Mouse (Mus musculus) G1E (cell line): Measurements from ENCODE around the gene Mobp. TPM values are rescaled to one million over a fixed set of nuclear protein-coding genes. Genes with fewer than 3 reads are reported as not detected.
"Not testable (repeated sequence)": the region's sequence is repeated elsewhere in the genome, so short reads cannot be mapped to it uniquely, and the experiment has no call there.

Source experiments
- ATAC-seq: 2 replicates; pipeline ENCODE4 v1.8.0; 2016; ENCODE audit warnings: mild to moderate bottlenecking; ENCODE audit not compliant: insufficient number of reproducible peaks, poor library complexity, low FRiP score, severe bottlenecking; ENCODE audit errors: extremely low read depth
- DNase-seq: peaks from one replicate; pipeline ENCODE4 v3.0.0; 2012; ENCODE audit warnings: low spot score
- H3K27me3 ChIP-seq: 2 replicates; pipeline ENCODE4 v1.6.1; 2012; ENCODE audit warnings: mild to moderate bottlenecking, low read length, inconsistent platforms; ENCODE audit not compliant: insufficient read depth
- H3K36me3 ChIP-seq: replicated peaks from 2 replicates; pipeline ENCODE3; 2012; ENCODE audit warnings: mild to moderate bottlenecking, inconsistent platforms
- H3K4me1 ChIP-seq: 2 replicates; pipeline ENCODE4 v1.6.1; 2012; ENCODE audit warnings: low read depth, low read length, inconsistent platforms, mixed read lengths; ENCODE audit not compliant: insufficient read depth
- H3K4me3 ChIP-seq: 2 replicates; pipeline ENCODE4 v1.5.1; 2012; ENCODE audit warnings: low read depth, mild to moderate bottlenecking, inconsistent platforms, low read length, moderate library complexity, mixed read lengths
- H3K9me3 ChIP-seq: replicated peaks from 2 replicates; pipeline ENCODE4 v1.6.1; 2012; ENCODE audit warnings: inconsistent platforms
- CTCF ChIP-seq: IDR thresholded peaks from 2 replicates; pipeline ENCODE4 v1.5.1; 2012; ENCODE audit warnings: low read depth, low read length, inconsistent platforms, mixed read lengths
- GATA1 ChIP-seq: IDR thresholded peaks from 2 replicates; pipeline ENCODE4 v1.6.1; 2012; ENCODE audit warnings: borderline replicate concordance, low read length, inconsistent platforms, mixed read lengths
- GATA2 ChIP-seq: IDR thresholded peaks from 2 replicates; pipeline ENCODE4 v1.6.1; 2012; ENCODE audit warnings: low read depth, low read length, inconsistent platforms, borderline replicate concordance
- POLR2AphosphoS5 ChIP-seq: IDR thresholded peaks from 2 replicates; pipeline ENCODE4 v1.6.1; 2012; ENCODE audit warnings: low read depth, low read length, inconsistent platforms; ENCODE audit not compliant: insufficient replicate concordance
- TAL1 ChIP-seq: conservative IDR thresholded peaks from 2 replicates; pipeline ENCODE4 v1.6.1; 2012; ENCODE audit warnings: low read depth, low read length, inconsistent platforms, mixed read lengths
- polyA plus RNA-seq: library from polyadenylated mRNA; stranded (reverse); fragments of >175 nt; gene quantifications from 2 replicates; pipeline ENCODE4 v1.2.3, GENCODE M21; 2012
- total RNA-seq, 2 experiments: library from RNA; stranded (forward) in 1 of 2; stranded (reverse) in 1 of 2; fragments of 200-1000 nt in 1 of 2; fragments of >200 nt in 1 of 2; fragmentation: Nextera tagmentation in 1 of 2; gene quantifications; 2 replicates each; pipeline ENCODE4 v1.2.3; 2014 to 2017

Mobp gene
- not detected in 2 replicates for total RNA-seq (2014; fragmentation: Nextera tagmentation)
- total RNA-seq (2017) = 0.38 TPM in 1 of 2 replicates, not detected in the other
- polyA plus RNA-seq = not detected in 2 replicates

GRCm38 (mm10) chr9:120149222-120149828 is at the start of gene Mobp:
Mobp (plus strand) TSS chr9:120149707.
- Histone ChIP-seq H3K36me3 (no peaks in the 10 kb centered on the region), H3K4me1 (peaks cover 3% of the 10 kb centered on the region; the same call in 1 of the 2 replicates), H3K9me3 (no peaks in the 10 kb centered on the region), H3K27me3 (peaks cover 56% of the 10 kb centered on the region), H3K4me3 (no peak within 1 kb of the TSS)
- ATAC-seq (no peak), DNase-seq (no peak)
- TF ChIP-seq CTCF = no peak
- TF ChIP-seq GATA1 = no peak
- no peak for TF ChIP-seq POLR2AphosphoS5
- no peak for TF ChIP-seq GATA2
- no peak for TF ChIP-seq TAL1

- DNase-seq (no peak), ATAC-seq (no peak)
- peaks cover 6% of the 10 kb centered on the region for H3K9me3 ChIP-seq
- TF ChIP-seq CTCF (no peak), POLR2AphosphoS5 (no peak), TAL1 (no peak), GATA1 (no peak), GATA2 (no peak)
- H3K4me1 ChIP-seq = peaks cover 8% of the 10 kb centered on the region; the same call in 1 of the 2 replicates
- no peaks in the 10 kb centered on the region for H3K36me3 ChIP-seq
- H3K27me3 ChIP-seq = no peaks in the 10 kb centered on the region; the same call in 1 of the 2 replicates
- H3K4me3 ChIP-seq = no peak overlapping the region
Observed at GRCm38 (mm10) chr9:120101165-120101564, 48.3 kb upstream of the Mobp start.

GRCm38 (mm10) chr9:120108953-120109352 is 40.6 kb upstream of the Mobp start:
- ATAC-seq, H3K9me3 ChIP-seq, H3K36me3 ChIP-seq, H3K27me3 ChIP-seq, DNase-seq, H3K4me3 ChIP-seq: not testable (repeated sequence)
- H3K4me1 ChIP-seq = peaks cover 31% of the 10 kb centered on the region

- Histone ChIP-seq H3K4me1 (peaks cover 45% of the 10 kb centered on the region), H3K27me3 (no peaks in the 10 kb centered on the region), H3K36me3 (peaks cover 18% of the 10 kb centered on the region), H3K4me3 (peak within 1 kb of the TSS; percentile 85), H3K9me3 (no peaks in the 10 kb centered on the region)
- no peak for TF ChIP-seq GATA2
- no peak for TF ChIP-seq POLR2AphosphoS5
- TF ChIP-seq TAL1 = no peak
- no peak for TF ChIP-seq GATA1
- peak; percentile 57 for TF ChIP-seq CTCF
- peak; percentile 65 for ATAC-seq
- peak; percentile 90 for DNase-seq
Observed at GRCm38 (mm10) chr9:120110211-120111018, 39.1 kb upstream of the Mobp start, which contains the start of gene Slc25a38. Slc25a38 (plus strand) TSS chr9:120110374.

- ATAC-seq (no peak), DNase-seq (no peak)
- TF ChIP-seq CTCF (no peak), TAL1 (no peak), GATA2 (no peak)
- Histone ChIP-seq H3K36me3 (peaks cover 18% of the 10 kb centered on the region), H3K27me3 (no peaks in the 10 kb centered on the region), H3K4me1 (peaks cover 53% of the 10 kb centered on the region), H3K9me3 (no peaks in the 10 kb centered on the region), H3K4me3 (peak overlapping the region; percentile 85)
Observed at GRCm38 (mm10) chr9:120111156-120111945, 38.2 kb upstream of the Mobp start.

- Histone ChIP-seq H3K4me1 (peaks cover 64% of the 10 kb centered on the region), H3K4me3 (peak overlapping the region; percentile 68; the same call in 1 of the 2 replicates), H3K36me3 (peaks cover 29% of the 10 kb centered on the region), H3K27me3 (no peaks in the 10 kb centered on the region), H3K9me3 (no peaks in the 10 kb centered on the region)
- TF ChIP-seq CTCF (no peak), GATA1 (no peak), TAL1 (peak; percentile 78)
- peak; percentile 19 for ATAC-seq
- DNase-seq = no peak
Observed at GRCm38 (mm10) chr9:120112472-120112871, 37.0 kb upstream of the Mobp start.
